Mouse (Mus musculus): ENCODE measurements around the gene Cdyl2.

DNA sequence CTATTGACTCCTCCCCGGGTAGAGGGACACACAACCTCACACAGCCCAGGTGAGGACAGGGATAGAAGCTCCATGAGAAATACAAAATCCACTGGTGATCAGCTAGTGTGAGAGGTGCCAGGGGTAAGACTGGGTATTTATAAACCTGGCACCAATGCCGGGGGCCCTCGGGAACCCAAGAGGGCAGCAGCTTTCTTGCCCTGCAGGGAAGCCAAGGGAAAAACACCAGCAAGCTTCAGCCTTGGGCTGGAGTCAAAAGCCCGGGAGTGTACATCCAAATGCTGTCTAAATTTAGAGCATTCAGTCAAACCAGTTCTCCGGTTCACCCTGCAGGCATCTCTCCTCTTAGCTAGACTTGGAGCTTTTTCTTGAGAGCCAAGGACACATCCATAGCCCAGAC is 189.9 kb downstream of the Cdyl2 start:
- no peak for TF ChIP-seq POLR2A (IDR thresholded peaks at IDR 0.05; ENCODE audit: borderline replicate concordance, insufficient read depth, low read length)
- no peak for TF ChIP-seq CTCF (IDR thresholded peaks at IDR 0.05; ENCODE audit: borderline replicate concordance, insufficient read depth, low read depth, low read length)

Data from cerebellum, adult 2 months (tissue).